Mouse (Mus musculus): ENCODE results near the gene Gm8871.
"Not testable (repeated sequence)": the region's sequence is repeated elsewhere in the genome, so short reads cannot be mapped to it uniquely, and the experiment has no call there.

Gene Gm8871

GRCm38 (mm10) chr5:10947505-10947904, at the start of gene Gm8871, which contains the start of gene Gm8857:
Gene Gm8871, plus strand, starts transcription at chr5:10947805.
Gene Gm8857, plus strand, starts transcription at chr5:10947807.
- CTCF ChIA-PET, POLR2A ChIA-PET: not testable (repeated sequence)

- CTCF ChIA-PET, POLR2A ChIA-PET: not testable (repeated sequence)
These were observed 5.9 kb downstream of the Gm8871 start for GRCm38 (mm10) chr5:10953512-10953911.

- POLR2A ChIA-PET, CTCF ChIA-PET: not testable (repeated sequence)
These were observed 10.5 kb downstream of the Gm8871 start for GRCm38 (mm10) chr5:10958057-10958456.

Measured in embryonic stem cell, embryonic (primary cell).